Comparison of ENCODE assay signal across 23 mouse cellular contexts in genomic region chr19:43526025-43526424, GRCm38 (mm10). TPM values are rescaled to one million over a fixed set of nuclear protein-coding genes. Genes with fewer than 3 reads are reported as not detected.
DNase-seq lines count a peak whose midpoint lies in the region; ATAC-seq and TF ChIP-seq lines count a peak whose summit lies in the region.
"Had no signal": no experiment of that assay in that cellular context is flagged by ENCODE, and none has a peak within 500 bp of the region (broad histone marks: within the 10 kb centered on the region; RNA-seq: fewer than 3 reads in every experiment).

No protein-coding gene starts in this region.

- H3K4me3 ChIP-seq in gastrocnemius, adult 2 months, result no peak overlapping the region; the same call in 1 of the 2 replicates
- no peak overlapping the region for H3K4me3 ChIP-seq in heart, embryonic 10.5 days
- H3K4me3 ChIP-seq in liver, adult 2 months (ENCODE audit: insufficient read depth, low read depth, low read length), result no peak overlapping the region
- no peak overlapping the region for H3K4me3 ChIP-seq in liver, embryonic 12.5 days

- no peak for ATAC-seq in liver, embryonic 12.5 days
- ATAC-seq: activated CD4-positive, CD25-positive, alpha-beta regulatory T cell, adult 4 months; forebrain, embryonic 15.5 days; hindbrain, postnatal 0 days; inflammation-experienced regulatory T-cells, adult 6 months; intestine, embryonic 16.5 days had no signal

- intact Hi-C loops in gastrocnemius, adult 2 months (cut with DNase I), result loop anchor here (10.0 kb wide), 1 partner anchor 1351 kb away; no protein-coding TSS in a partner anchor
- intact Hi-C loops in gastrocnemius, postnatal 14 days (cut with DNase I; ENCODE audit: low total_unique reads), result no loop called here

- no peak overlapping the region for H3K4me2 ChIP-seq in liver, embryonic 12.5 days

- no peak for TF ChIP-seq CTCF in gastrocnemius, adult 2 months (IDR thresholded peaks at IDR 0.05)
- TF ChIP-seq CTCF in liver, adult 2 months (IDR thresholded peaks at IDR 0.05; ENCODE audit: low read depth, low read length), result no peak

- no peaks in the 10 kb centered on the region for H3K27me3 ChIP-seq in heart, embryonic 10.5 days (ENCODE audit: insufficient read depth, poor library complexity, severe bottlenecking)
- no peaks in the 10 kb centered on the region for H3K27me3 ChIP-seq in liver, adult 2 months (ENCODE audit: control insufficient read depth, insufficient read depth, low read length)
- peaks cover 27% of the 10 kb centered on the region; the same call in 1 of the 2 replicates for H3K27me3 ChIP-seq in liver, embryonic 12.5 days (replicated peaks)
- H3K27me3 ChIP-seq: forebrain, embryonic 15.5 days; heart, embryonic 12.5 days had no signal

- peaks cover 12% of the 10 kb centered on the region; the same call in 1 of the 2 replicates for H3K79me2 ChIP-seq in liver, adult 2 months (ENCODE audit: control insufficient read depth, insufficient read depth, low read length)

- 92% methylated on average over 9 of the region's 9 CpGs for WGBS in heart, embryonic 10.5 days
- WGBS in liver, adult 2 months, result 25% methylated on average over 9 of the region's 9 CpGs
- 83% methylated on average over 9 of the region's 9 CpGs for whole genome bisulfite sequencing in liver, embryonic 12.5 days (ENCODE audit: insufficient replicate concordance)

- peaks cover 34% of the 10 kb centered on the region for H3K4me1 ChIP-seq in heart, embryonic 10.5 days
- peaks cover 15% of the 10 kb centered on the region for H3K4me1 ChIP-seq in liver, adult 2 months (ENCODE audit: control insufficient read depth, insufficient read depth, low read length)
- peaks cover 48% of the 10 kb centered on the region for H3K4me1 ChIP-seq in liver, embryonic 12.5 days

- no peaks in the 10 kb centered on the region for H3K36me3 ChIP-seq in heart, embryonic 10.5 days
- peaks cover 1% of the 10 kb centered on the region; the same call in 1 of the 2 replicates for H3K36me3 ChIP-seq in liver, adult 2 months (ENCODE audit: control insufficient read depth, insufficient read depth, low read length)
- H3K36me3 ChIP-seq in liver, embryonic 12.5 days, result no peaks in the 10 kb centered on the region
- H3K36me3 ChIP-seq: embryonic facial prominence, embryonic 10.5 days; embryonic facial prominence, embryonic 13.5 days; forebrain, embryonic 12.5 days; forebrain, embryonic 15.5 days; heart, embryonic 12.5 days had no signal

- H3K9me3 ChIP-seq in heart, embryonic 10.5 days, result no peaks in the 10 kb centered on the region
- no peaks in the 10 kb centered on the region for H3K9me3 ChIP-seq in liver, embryonic 12.5 days (replicated peaks)
- H3K9me3 ChIP-seq: embryonic facial prominence, embryonic 10.5 days; embryonic facial prominence, embryonic 13.5 days; forebrain, embryonic 12.5 days; forebrain, embryonic 15.5 days; heart, embryonic 12.5 days had no signal

- no peak overlapping the region for H3K9ac ChIP-seq in liver, adult 2 months (ENCODE audit: low read depth, low read length)
- no peak overlapping the region for H3K9ac ChIP-seq in liver, embryonic 12.5 days
- H3K9ac ChIP-seq: forebrain, embryonic 12.5 days; heart, embryonic 12.5 days had no signal

- H3K27ac ChIP-seq in gastrocnemius, adult 2 months, result peak overlapping the region; percentile 96
- H3K27ac ChIP-seq in heart, embryonic 10.5 days, result peak overlapping the region; percentile 93; the same call in 1 of the 2 replicates
- peak overlapping the region; percentile 90 for H3K27ac ChIP-seq in liver, adult 2 months (replicated peaks; ENCODE audit: insufficient read depth, low read depth, low read length)
- no peak overlapping the region for H3K27ac ChIP-seq in liver, embryonic 12.5 days
- H3K27ac ChIP-seq: embryonic facial prominence, embryonic 10.5 days; embryonic facial prominence, embryonic 13.5 days; forebrain, embryonic 12.5 days; forebrain, embryonic 15.5 days; hindbrain, embryonic 14.5 days had no signal

- TF ChIP-seq POLR2A in liver, adult 2 months (IDR thresholded peaks at IDR 0.05; ENCODE audit: extremely low read depth, insufficient read depth, low read length), result no peak

- no peak for DNase-seq in gastrocnemius, adult 2 months
- no peak for DNase-seq in gastrocnemius, postnatal 14 days
- no peak for DNase-seq in heart, embryonic 10.5 days (ENCODE audit: low spot score)
- DNase-seq in heart, adult 18-20 months, result no peak
- peak; percentile 98 for DNase-seq in liver, adult 2 months (ENCODE audit: extremely low read depth, low read depth, low spot score)
- DNase-seq: adrenal gland, adult 8-10 months; adrenal gland, postnatal 25 days; cerebellum, adult 8-10 months; cerebellum, postnatal 36 days; embryo, embryonic 11 days; gastrocnemius, postnatal 10 days; heart, postnatal 14 days had no signal

RNA-seq across cellular contexts. Expression of gene Got1, which starts 1.6 kb away (rescaled TPM):
- total RNA-seq in gastrocnemius, adult 2 months (2021), result 100 to 1,000 TPM; 316 to 792 TPM
- 100 to 1,000 TPM; 223 to 303 TPM for total RNA-seq in gastrocnemius, postnatal 14 days (2021)
- 119 and 176 TPM in 2 replicates for polyA plus RNA-seq in heart, embryonic 10.5 days (2016; fragmentation: Nextera tagmentation; extraction: Ambion mirVana)
- total RNA-seq in heart, adult 18-20 months (2021), result 1,000 to 10,000 TPM; 1,066 to 1,082 TPM
- 206 and 278 TPM in 2 replicates for total RNA-seq in liver, adult 2 months (2014; rRNA removed)
- polyA plus RNA-seq in liver, adult 2 months (2012; rRNA removed), result 272 and 286 TPM in 2 replicates
- polyA plus RNA-seq in liver, embryonic 12.5 days (2016; fragmentation: Nextera tagmentation; extraction: Ambion mirVana), result 24.0 and 27.6 TPM in 2 replicates
